Mouse (Mus musculus): ENCODE measurements around the gene Tex37. TPM values are rescaled to one million over a fixed set of nuclear protein-coding genes. Genes with fewer than 3 reads are reported as not detected.

Gene Tex37
- polyA plus RNA-seq, 1 experiment from 2014 or later: not detected

GRCm38 (mm10) chr6:70903689-70904088, 15.0 kb downstream of the Tex37 start:
- WGBS: 81% methylated on average over 5 of the region's 5 CpGs
- no peaks in the 10 kb centered on the region for H3K9me3 ChIP-seq (ENCODE audit: control insufficient read depth, low read length)
- no peak overlapping the region for H3K4me2 ChIP-seq (ENCODE audit: low read depth, low read length)
- H3K9ac ChIP-seq (ENCODE audit: low read length): no peak overlapping the region
- ATAC-seq (ENCODE audit: low read depth): no peak
- no peaks in the 10 kb centered on the region for H3K27me3 ChIP-seq (ENCODE audit: control insufficient read depth, insufficient read depth, low read depth, low read length)
- no peaks in the 10 kb centered on the region for H3K4me1 ChIP-seq (replicated peaks; ENCODE audit: control insufficient read depth, insufficient read depth, low read length)
- no peak overlapping the region for H3K4me3 ChIP-seq (ENCODE audit: low read length)
- no peak overlapping the region for H3K27ac ChIP-seq (ENCODE audit: low read length)
- peaks cover 14% of the 10 kb centered on the region for H3K36me3 ChIP-seq (ENCODE audit: control insufficient read depth, insufficient read depth, low read length)

- H3K9ac ChIP-seq (ENCODE audit: low read length): no peak overlapping the region
- no peaks in the 10 kb centered on the region for H3K4me1 ChIP-seq (replicated peaks; ENCODE audit: control insufficient read depth, insufficient read depth, low read length)
- peaks cover 14% of the 10 kb centered on the region for H3K36me3 ChIP-seq (ENCODE audit: control insufficient read depth, insufficient read depth, low read length)
- WGBS: 67% methylated on average over 8 of the region's 8 CpGs
- no peaks in the 10 kb centered on the region for H3K9me3 ChIP-seq (ENCODE audit: control insufficient read depth, low read length)
- no peak overlapping the region for H3K27ac ChIP-seq (ENCODE audit: low read length)
- no peak for ATAC-seq (ENCODE audit: low read depth)
- no peaks in the 10 kb centered on the region for H3K27me3 ChIP-seq (ENCODE audit: control insufficient read depth, insufficient read depth, low read depth, low read length)
- no peak overlapping the region for H3K4me2 ChIP-seq (ENCODE audit: low read depth, low read length)
- no peak overlapping the region for H3K4me3 ChIP-seq (ENCODE audit: low read length)
Measured at GRCm38 (mm10) chr6:70899594-70900003, 19.1 kb downstream of the Tex37 start.

- ATAC-seq (ENCODE audit: low read depth): no peak
- H3K4me1 ChIP-seq (replicated peaks; ENCODE audit: control insufficient read depth, insufficient read depth, low read length): no peaks in the 10 kb centered on the region
- no peak overlapping the region for H3K4me3 ChIP-seq (ENCODE audit: low read length)
- peaks cover 16% of the 10 kb centered on the region for H3K36me3 ChIP-seq (ENCODE audit: control insufficient read depth, insufficient read depth, low read length)
- WGBS: 82% methylated on average over 6 of the region's 6 CpGs
- H3K4me2 ChIP-seq (ENCODE audit: low read depth, low read length): no peak overlapping the region
- H3K9me3 ChIP-seq (ENCODE audit: control insufficient read depth, low read length): no peaks in the 10 kb centered on the region
- H3K9ac ChIP-seq (ENCODE audit: low read length): no peak overlapping the region
- H3K27me3 ChIP-seq (ENCODE audit: control insufficient read depth, insufficient read depth, low read depth, low read length): no peaks in the 10 kb centered on the region
- H3K27ac ChIP-seq (ENCODE audit: low read length): no peak overlapping the region
Measured at GRCm38 (mm10) chr6:70898166-70898565, 20.6 kb downstream of the Tex37 start.

GRCm38 (mm10) chr6:70887993-70888392, 30.7 kb downstream of the Tex37 start:
- Histone ChIP-seq H3K27me3 (ENCODE audit: control insufficient read depth, insufficient read depth, low read depth, low read length) (no peaks in the 10 kb centered on the region), H3K4me3 (ENCODE audit: low read length) (no peak overlapping the region), H3K9me3 (ENCODE audit: control insufficient read depth, low read length) (no peaks in the 10 kb centered on the region), H3K27ac (ENCODE audit: low read length) (no peak overlapping the region), H3K4me2 (ENCODE audit: low read depth, low read length) (no peak overlapping the region), H3K36me3 (ENCODE audit: control insufficient read depth, insufficient read depth, low read length) (peaks cover 38% of the 10 kb centered on the region), H3K4me1 (replicated peaks; ENCODE audit: control insufficient read depth, insufficient read depth, low read length) (no peaks in the 10 kb centered on the region), H3K9ac (ENCODE audit: low read length) (no peak overlapping the region)
- ATAC-seq (ENCODE audit: low read depth): no peak
- 81% methylated on average over 11 of the region's 11 CpGs for WGBS

- H3K4me3 ChIP-seq (ENCODE audit: low read length): no peak overlapping the region
- ATAC-seq (ENCODE audit: low read depth): no peak
- no peaks in the 10 kb centered on the region for H3K4me1 ChIP-seq (replicated peaks; ENCODE audit: control insufficient read depth, insufficient read depth, low read length)
- H3K9ac ChIP-seq (ENCODE audit: low read length): no peak overlapping the region
- no peak overlapping the region for H3K4me2 ChIP-seq (ENCODE audit: low read depth, low read length)
- WGBS: 13% methylated on average over 5 of the region's 5 CpGs
- no peak overlapping the region for H3K27ac ChIP-seq (ENCODE audit: low read length)
- H3K36me3 ChIP-seq (ENCODE audit: control insufficient read depth, insufficient read depth, low read length): peaks cover 24% of the 10 kb centered on the region
- H3K27me3 ChIP-seq (ENCODE audit: control insufficient read depth, insufficient read depth, low read depth, low read length): no peaks in the 10 kb centered on the region
- H3K9me3 ChIP-seq (ENCODE audit: control insufficient read depth, low read length): no peaks in the 10 kb centered on the region
Measured at GRCm38 (mm10) chr6:70880714-70881304, 37.9 kb downstream of the Tex37 start.

- Histone ChIP-seq H3K4me1 (replicated peaks; ENCODE audit: control insufficient read depth, insufficient read depth, low read length) (no peaks in the 10 kb centered on the region; the same call in none of the 2 replicates), H3K36me3 (ENCODE audit: control insufficient read depth, insufficient read depth, low read length) (peaks cover 5% of the 10 kb centered on the region; the same call in 1 of the 2 replicates), H3K9ac (ENCODE audit: low read length) (no peak overlapping the region), H3K4me3 (ENCODE audit: low read length) (no peak overlapping the region), H3K4me2 (ENCODE audit: low read depth, low read length) (no peak overlapping the region), H3K27me3 (ENCODE audit: control insufficient read depth, insufficient read depth, low read depth, low read length) (no peaks in the 10 kb centered on the region), H3K27ac (ENCODE audit: low read length) (no peak overlapping the region), H3K9me3 (ENCODE audit: control insufficient read depth, low read length) (no peaks in the 10 kb centered on the region)
- 83% methylated on average over 1 of the region's 1 CpGs for WGBS
- no peak for ATAC-seq (ENCODE audit: low read depth)
Measured at GRCm38 (mm10) chr6:70875017-70875416, 43.7 kb downstream of the Tex37 start.

GRCm38 (mm10) chr6:70874035-70874775, 44.5 kb downstream of the Tex37 start:
- Histone ChIP-seq H3K36me3 (ENCODE audit: control insufficient read depth, insufficient read depth, low read length) (peaks cover 3% of the 10 kb centered on the region; the same call in 1 of the 2 replicates), H3K4me2 (ENCODE audit: low read depth, low read length) (no peak overlapping the region), H3K27me3 (ENCODE audit: control insufficient read depth, insufficient read depth, low read depth, low read length) (no peaks in the 10 kb centered on the region), H3K4me3 (ENCODE audit: low read length) (no peak overlapping the region), H3K9me3 (ENCODE audit: control insufficient read depth, low read length) (no peaks in the 10 kb centered on the region), H3K9ac (ENCODE audit: low read length) (no peak overlapping the region), H3K4me1 (replicated peaks; ENCODE audit: control insufficient read depth, insufficient read depth, low read length) (no peaks in the 10 kb centered on the region; the same call in none of the 2 replicates), H3K27ac (ENCODE audit: low read length) (no peak overlapping the region)
- no peak for ATAC-seq (ENCODE audit: low read depth)
- WGBS: 71% methylated on average over 5 of the region's 5 CpGs

- Histone ChIP-seq H3K9me3 (ENCODE audit: control insufficient read depth, low read length) (no peaks in the 10 kb centered on the region), H3K9ac (ENCODE audit: low read length) (no peak overlapping the region), H3K27me3 (ENCODE audit: control insufficient read depth, insufficient read depth, low read depth, low read length) (no peaks in the 10 kb centered on the region), H3K4me3 (ENCODE audit: low read length) (no peak overlapping the region), H3K27ac (ENCODE audit: low read length) (no peak overlapping the region), H3K36me3 (ENCODE audit: control insufficient read depth, insufficient read depth, low read length) (no peaks in the 10 kb centered on the region), H3K4me2 (ENCODE audit: low read depth, low read length) (no peak overlapping the region), H3K4me1 (replicated peaks; ENCODE audit: control insufficient read depth, insufficient read depth, low read length) (no peaks in the 10 kb centered on the region; the same call in none of the 2 replicates)
- no peak for ATAC-seq (ENCODE audit: low read depth)
- WGBS: 65% methylated on average over 7 of the region's 7 CpGs
Measured at GRCm38 (mm10) chr6:70872570-70872969, 46.2 kb downstream of the Tex37 start.

- Histone ChIP-seq H3K27me3 (ENCODE audit: control insufficient read depth, insufficient read depth, low read depth, low read length) (no peaks in the 10 kb centered on the region), H3K9ac (ENCODE audit: low read length) (no peak overlapping the region), H3K4me3 (ENCODE audit: low read length) (no peak overlapping the region), H3K9me3 (ENCODE audit: control insufficient read depth, low read length) (no peaks in the 10 kb centered on the region), H3K27ac (ENCODE audit: low read length) (no peak overlapping the region), H3K4me2 (ENCODE audit: low read depth, low read length) (no peak overlapping the region), H3K36me3 (ENCODE audit: control insufficient read depth, insufficient read depth, low read length) (no peaks in the 10 kb centered on the region), H3K4me1 (replicated peaks; ENCODE audit: control insufficient read depth, insufficient read depth, low read length) (no peaks in the 10 kb centered on the region; the same call in none of the 2 replicates)
- no peak for ATAC-seq (ENCODE audit: low read depth)
- WGBS: 52% methylated on average over 10 of the region's 10 CpGs
Measured at GRCm38 (mm10) chr6:70872128-70872527, 46.6 kb downstream of the Tex37 start.

All from lung, embryonic 16.5 days (tissue).